Mouse (Mus musculus): ENCODE measurements at regions not wholly inside any gene's neighbourhood (a gene's known extent, or its start where the extent isn't known, plus 50 kb on each side); places are given as distances from the start of the nearest gene placed in this dataset.

- TF ChIP-seq GATA1 (IDR thresholded peaks at IDR 0.05; ENCODE audit: borderline replicate concordance, low read length) = no peak
- TF ChIP-seq FLI1 (IDR thresholded peaks at IDR 0.05; ENCODE audit: low read length) = no peak
Observed at GRCm38 (mm10) chr15:5991351-5992065, 308.1 kb upstream of the Dab2 start.

Data from megakaryocyte, embryonic 14.5 days (primary cell).